Mouse (Mus musculus): ENCODE results near the gene Ceacam10. TPM values are rescaled to one million over a fixed set of nuclear protein-coding genes. Genes with fewer than 3 reads are reported as not detected.

Gene Ceacam10
- polyA plus RNA-seq, 1 experiment from 2014 or later = not detected

DNA sequence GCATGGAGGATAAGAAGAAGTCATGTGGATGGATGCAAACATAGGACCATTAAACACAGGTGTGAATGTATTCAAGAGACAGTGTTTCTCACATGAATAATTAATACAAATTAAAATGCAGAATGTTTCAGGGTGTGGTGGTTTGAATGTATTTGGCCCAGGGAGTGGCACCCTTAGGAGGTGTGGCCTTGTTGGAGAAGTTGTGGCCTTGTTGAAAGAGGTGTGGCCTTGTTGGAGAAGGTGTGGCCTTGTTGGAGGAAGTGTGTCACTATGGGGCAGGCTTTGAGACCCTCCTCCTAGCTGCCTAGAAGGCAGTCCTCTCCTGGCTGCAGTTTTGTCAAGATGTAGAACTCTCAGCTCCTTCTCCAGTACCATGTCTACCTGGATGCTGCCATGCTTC, 5.6 kb upstream of the Ceacam10 start:
- H3K9me3 ChIP-seq (ENCODE audit: control insufficient read depth, low read length) = no peaks in the 10 kb centered on the region
- DNase-seq (ENCODE audit: low spot score) (no peak), ATAC-seq (ENCODE audit: low FRiP score) (no peak)
- H3K4me3 ChIP-seq (ENCODE audit: low read depth, low read length) = no peak overlapping the region
- H3K36me3 ChIP-seq (ENCODE audit: control insufficient read depth, insufficient read depth, low read length) = no peaks in the 10 kb centered on the region
- no peak overlapping the region for H3K9ac ChIP-seq (ENCODE audit: low read depth, low read length)
- H3K27ac ChIP-seq (ENCODE audit: low read depth, low read length) = no peak overlapping the region
- H3K4me2 ChIP-seq (replicated peaks; ENCODE audit: low read depth, low read length) = no peak overlapping the region
- no peaks in the 10 kb centered on the region for H3K27me3 ChIP-seq (ENCODE audit: control insufficient read depth, insufficient read depth, low read length)
- H3K4me1 ChIP-seq (replicated peaks; ENCODE audit: control insufficient read depth, insufficient read depth, low read length) = no peaks in the 10 kb centered on the region

DNA sequence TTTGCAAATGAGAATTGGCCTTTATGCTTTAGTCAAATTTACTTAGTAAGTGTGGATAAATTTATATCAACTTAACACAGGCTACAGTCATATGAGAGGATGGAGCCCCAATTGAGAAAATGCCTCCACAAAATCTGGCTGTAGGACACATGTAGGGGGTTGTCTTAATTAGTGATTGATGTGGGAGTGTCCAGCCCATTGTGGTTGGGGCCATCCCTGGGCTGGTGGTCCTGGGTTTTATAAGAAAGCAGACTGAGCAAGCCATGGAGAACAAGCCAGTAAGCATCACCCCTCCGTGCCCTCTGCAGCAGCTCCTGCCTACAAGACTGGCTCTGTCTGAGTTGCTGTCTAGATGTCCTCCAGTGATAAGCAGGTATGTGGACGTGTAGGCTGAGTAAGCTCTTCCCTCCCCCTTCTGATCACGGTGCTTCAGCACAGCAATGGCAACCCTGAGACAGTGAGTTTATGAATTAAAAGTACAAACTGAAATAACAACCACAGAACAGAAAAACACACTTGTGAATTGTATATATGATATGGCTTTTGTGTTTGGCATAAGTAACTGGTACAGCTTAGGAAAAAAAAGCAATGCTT, 3.0 kb upstream of the Ceacam10 start:
- H3K27me3 ChIP-seq (ENCODE audit: control insufficient read depth, insufficient read depth, low read length) = no peaks in the 10 kb centered on the region
- no peak overlapping the region for H3K27ac ChIP-seq (ENCODE audit: low read depth, low read length)
- H3K4me2 ChIP-seq (replicated peaks; ENCODE audit: low read depth, low read length) = no peak overlapping the region
- H3K4me3 ChIP-seq (ENCODE audit: low read depth, low read length) = no peak overlapping the region
- no peak overlapping the region for H3K9ac ChIP-seq (ENCODE audit: low read depth, low read length)
- no peaks in the 10 kb centered on the region for H3K36me3 ChIP-seq (ENCODE audit: control insufficient read depth, insufficient read depth, low read length)
- DNase-seq (ENCODE audit: low spot score) = no peak
- 52% methylated on average over 3 of the region's 3 CpGs for WGBS
- H3K4me1 ChIP-seq (replicated peaks; ENCODE audit: control insufficient read depth, insufficient read depth, low read length) = no peaks in the 10 kb centered on the region
- no peak for ATAC-seq (ENCODE audit: low FRiP score)
- no peaks in the 10 kb centered on the region for H3K9me3 ChIP-seq (ENCODE audit: control insufficient read depth, low read length)

DNA sequence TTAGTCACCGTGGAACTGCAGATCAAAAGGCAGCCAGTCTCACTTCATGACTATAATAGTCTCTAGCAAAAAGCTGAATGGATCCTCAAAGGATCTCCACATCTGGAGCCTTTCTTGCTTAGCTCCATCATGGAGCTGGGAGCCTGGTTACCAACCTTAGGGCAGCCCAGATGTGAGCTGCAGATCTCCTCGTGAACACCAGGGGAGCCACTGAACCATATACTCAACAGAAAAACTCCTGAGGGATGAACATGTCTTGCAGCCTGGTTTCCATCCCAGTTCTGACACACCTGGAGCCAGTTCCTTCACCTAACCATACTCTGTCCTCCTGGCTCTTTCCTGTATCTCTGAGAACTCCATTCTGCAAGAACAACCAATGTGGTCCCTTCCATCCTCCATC, 861 bp upstream of the Ceacam10 start:
- Histone ChIP-seq H3K4me3 (ENCODE audit: low read depth, low read length) (no peak overlapping the region), H3K9ac (ENCODE audit: low read depth, low read length) (no peak overlapping the region), H3K9me3 (ENCODE audit: control insufficient read depth, low read length) (no peaks in the 10 kb centered on the region), H3K4me2 (replicated peaks; ENCODE audit: low read depth, low read length) (no peak overlapping the region), H3K36me3 (ENCODE audit: control insufficient read depth, insufficient read depth, low read length) (no peaks in the 10 kb centered on the region), H3K27ac (ENCODE audit: low read depth, low read length) (no peak overlapping the region), H3K27me3 (ENCODE audit: control insufficient read depth, insufficient read depth, low read length) (no peaks in the 10 kb centered on the region), H3K4me1 (replicated peaks; ENCODE audit: control insufficient read depth, insufficient read depth, low read length) (no peaks in the 10 kb centered on the region)
- DNase-seq (ENCODE audit: low spot score) (no peak), ATAC-seq (ENCODE audit: low FRiP score) (no peak)
- WGBS = 75% methylated on average over 2 of the region's 2 CpGs

DNA sequence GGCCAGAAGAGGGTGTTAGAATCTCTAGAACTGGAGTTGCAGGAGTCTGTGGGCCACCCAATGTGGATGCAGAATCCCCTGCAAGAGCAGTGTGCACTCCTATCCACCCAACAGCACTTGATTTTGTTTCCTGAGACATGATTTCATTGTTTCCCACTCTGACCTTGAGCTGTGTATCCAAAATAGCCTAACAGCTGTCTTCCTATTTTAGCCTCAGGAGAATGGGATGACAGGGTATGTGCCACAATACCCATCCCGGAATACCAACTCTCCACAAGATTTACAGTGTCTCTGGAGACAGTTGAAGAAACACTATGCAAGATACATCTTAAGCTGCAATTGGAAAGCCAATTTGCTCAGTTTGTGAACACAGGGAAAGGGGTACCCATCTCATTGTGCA, 20.9 kb downstream of the Ceacam10 start:
- Histone ChIP-seq H3K4me1 (replicated peaks; ENCODE audit: control insufficient read depth, insufficient read depth, low read length) (no peaks in the 10 kb centered on the region), H3K9me3 (ENCODE audit: control insufficient read depth, low read length) (no peaks in the 10 kb centered on the region), H3K27me3 (ENCODE audit: control insufficient read depth, insufficient read depth, low read length) (no peaks in the 10 kb centered on the region), H3K9ac (ENCODE audit: low read depth, low read length) (no peak overlapping the region), H3K36me3 (ENCODE audit: control insufficient read depth, insufficient read depth, low read length) (no peaks in the 10 kb centered on the region), H3K4me2 (replicated peaks; ENCODE audit: low read depth, low read length) (no peak overlapping the region), H3K27ac (ENCODE audit: low read depth, low read length) (no peak overlapping the region), H3K4me3 (ENCODE audit: low read depth, low read length) (no peak overlapping the region)
- 88% methylated on average over 1 of the region's 1 CpGs for WGBS
- DNase-seq (ENCODE audit: low spot score) = no peak
- ATAC-seq (ENCODE audit: low FRiP score) = no peak

DNA sequence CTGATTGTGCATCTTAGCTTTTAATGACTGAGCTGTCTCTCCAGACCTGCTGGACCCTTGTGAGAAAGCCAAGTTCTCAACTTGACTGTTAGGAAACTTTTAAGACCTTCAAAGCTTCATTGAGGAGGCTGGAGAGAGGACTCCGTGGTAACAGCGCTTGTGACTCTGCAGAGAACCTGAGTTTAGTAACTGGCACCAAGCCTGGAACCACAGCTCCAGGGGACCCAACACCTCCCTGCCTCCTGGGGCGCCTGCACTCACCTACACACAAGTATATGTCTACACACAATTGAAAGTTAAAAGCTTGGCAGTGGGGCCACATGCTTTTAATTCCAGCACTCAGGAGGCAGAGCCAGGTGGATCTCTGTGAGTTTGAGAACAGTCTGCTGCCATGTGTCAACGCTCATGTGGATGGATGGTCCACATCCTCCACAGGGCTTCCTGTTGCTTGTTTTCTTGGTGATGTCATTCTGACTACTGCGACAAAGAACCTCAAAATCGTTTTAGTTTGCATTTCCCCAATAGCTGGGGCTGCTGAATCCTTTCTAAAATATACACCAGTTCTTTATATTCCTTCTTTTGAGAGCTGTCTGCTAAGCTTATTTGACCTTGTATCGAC, 25.3 kb downstream of the Ceacam10 start:
- Histone ChIP-seq H3K4me3 (ENCODE audit: low read depth, low read length) (no peak overlapping the region), H3K9ac (ENCODE audit: low read depth, low read length) (no peak overlapping the region), H3K36me3 (ENCODE audit: control insufficient read depth, insufficient read depth, low read length) (no peaks in the 10 kb centered on the region), H3K9me3 (ENCODE audit: control insufficient read depth, low read length) (no peaks in the 10 kb centered on the region), H3K4me2 (replicated peaks; ENCODE audit: low read depth, low read length) (no peak overlapping the region), H3K27ac (ENCODE audit: low read depth, low read length) (no peak overlapping the region), H3K27me3 (ENCODE audit: control insufficient read depth, insufficient read depth, low read length) (no peaks in the 10 kb centered on the region), H3K4me1 (replicated peaks; ENCODE audit: control insufficient read depth, insufficient read depth, low read length) (no peaks in the 10 kb centered on the region)
- DNase-seq (ENCODE audit: low spot score) (no peak), ATAC-seq (ENCODE audit: low FRiP score) (no peak)
- 74% methylated on average over 7 of the region's 7 CpGs for WGBS

DNA sequence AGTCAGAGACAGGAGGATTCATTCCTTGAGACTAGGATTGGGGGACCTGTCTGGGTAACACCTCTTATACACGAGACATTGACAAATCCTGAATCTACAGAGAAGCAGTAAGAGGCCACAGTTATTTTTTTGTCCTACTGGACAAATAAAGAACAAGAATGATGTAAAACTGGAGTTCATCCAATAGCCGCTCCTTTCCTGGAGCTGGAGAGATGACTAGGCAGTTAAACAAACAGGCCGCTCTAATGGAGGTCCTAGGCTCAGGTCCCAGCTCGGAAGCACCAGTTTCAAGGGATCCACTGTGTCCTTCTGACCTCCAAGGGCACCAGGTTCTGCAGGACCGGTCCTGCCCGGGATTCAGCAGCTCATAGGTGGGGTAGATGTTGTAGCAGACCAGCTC, 27.8 kb downstream of the Ceacam10 start:
- H3K36me3 ChIP-seq (ENCODE audit: control insufficient read depth, insufficient read depth, low read length) = no peaks in the 10 kb centered on the region
- H3K9ac ChIP-seq (ENCODE audit: low read depth, low read length) = no peak overlapping the region
- H3K9me3 ChIP-seq (ENCODE audit: control insufficient read depth, low read length) = no peaks in the 10 kb centered on the region
- H3K27ac ChIP-seq (ENCODE audit: low read depth, low read length) = no peak overlapping the region
- no peak for DNase-seq (ENCODE audit: low spot score)
- 71% methylated on average over 6 of the region's 6 CpGs for whole genome bisulfite sequencing
- no peak overlapping the region for H3K4me2 ChIP-seq (replicated peaks; ENCODE audit: low read depth, low read length)
- no peak for ATAC-seq (ENCODE audit: low FRiP score)
- no peaks in the 10 kb centered on the region for H3K27me3 ChIP-seq (ENCODE audit: control insufficient read depth, insufficient read depth, low read length)
- no peak overlapping the region for H3K4me3 ChIP-seq (ENCODE audit: low read depth, low read length)
- H3K4me1 ChIP-seq (replicated peaks; ENCODE audit: control insufficient read depth, insufficient read depth, low read length) = no peaks in the 10 kb centered on the region

DNA sequence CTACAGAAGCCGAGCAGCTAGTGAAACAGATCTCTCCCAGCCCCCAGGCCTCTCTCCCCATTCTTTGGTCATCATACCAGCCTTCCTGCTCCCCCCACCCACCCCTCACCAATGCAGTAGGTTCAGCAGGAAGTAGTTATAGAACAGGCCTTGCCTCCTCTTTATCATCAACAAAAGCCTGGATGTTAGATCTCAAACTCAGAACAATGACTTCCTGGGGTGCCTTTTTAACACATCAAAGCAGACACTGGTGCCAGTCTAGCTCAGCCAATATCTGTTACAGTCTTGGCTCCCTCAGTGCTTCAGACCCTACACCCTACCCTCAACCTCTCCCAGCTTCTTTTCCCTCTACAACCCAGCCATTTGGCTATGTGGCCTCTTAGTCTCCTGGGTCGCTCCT, 32.0 kb downstream of the Ceacam10 start:
- no peaks in the 10 kb centered on the region for H3K9me3 ChIP-seq (ENCODE audit: control insufficient read depth, low read length)
- WGBS = 28% methylated on average over 2 of the region's 2 CpGs
- DNase-seq (ENCODE audit: low spot score) (no peak), ATAC-seq (ENCODE audit: low FRiP score) (no peak)
- no peaks in the 10 kb centered on the region for H3K36me3 ChIP-seq (ENCODE audit: control insufficient read depth, insufficient read depth, low read length)
- H3K4me1 ChIP-seq (replicated peaks; ENCODE audit: control insufficient read depth, insufficient read depth, low read length) = no peaks in the 10 kb centered on the region
- no peak overlapping the region for H3K27ac ChIP-seq (ENCODE audit: low read depth, low read length)
- H3K9ac ChIP-seq (ENCODE audit: low read depth, low read length) = no peak overlapping the region
- no peak overlapping the region for H3K4me3 ChIP-seq (ENCODE audit: low read depth, low read length)
- no peak overlapping the region for H3K4me2 ChIP-seq (replicated peaks; ENCODE audit: low read depth, low read length)
- no peaks in the 10 kb centered on the region for H3K27me3 ChIP-seq (ENCODE audit: control insufficient read depth, insufficient read depth, low read length)

DNA sequence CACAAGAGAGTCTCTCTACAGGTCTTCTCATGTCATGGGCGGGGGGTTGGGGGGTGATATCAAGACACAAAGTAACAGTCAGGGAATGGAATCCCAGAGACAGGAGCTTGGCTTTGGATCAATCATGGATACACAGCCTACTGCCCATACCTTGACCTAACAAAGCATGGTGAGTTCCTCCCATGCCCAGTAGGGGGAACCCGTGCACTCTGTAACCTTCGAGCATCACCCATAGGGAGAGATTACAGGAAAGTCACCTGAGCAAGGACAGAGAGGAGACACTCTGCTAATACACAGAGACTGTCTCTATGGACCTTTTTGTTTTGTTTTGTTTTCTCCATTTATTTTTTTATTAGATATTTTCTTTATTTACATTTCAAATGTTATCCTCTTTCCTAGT, 40.5 kb downstream of the Ceacam10 start:
- Histone ChIP-seq H3K4me1 (replicated peaks; ENCODE audit: control insufficient read depth, insufficient read depth, low read length) (no peaks in the 10 kb centered on the region), H3K27ac (ENCODE audit: low read depth, low read length) (no peak overlapping the region), H3K4me3 (ENCODE audit: low read depth, low read length) (no peak overlapping the region), H3K4me2 (replicated peaks; ENCODE audit: low read depth, low read length) (no peak overlapping the region), H3K36me3 (ENCODE audit: control insufficient read depth, insufficient read depth, low read length) (no peaks in the 10 kb centered on the region), H3K9me3 (ENCODE audit: control insufficient read depth, low read length) (no peaks in the 10 kb centered on the region), H3K9ac (ENCODE audit: low read depth, low read length) (no peak overlapping the region), H3K27me3 (ENCODE audit: control insufficient read depth, insufficient read depth, low read length) (no peaks in the 10 kb centered on the region)
- DNase-seq (ENCODE audit: low spot score) (peak; percentile 85), ATAC-seq (ENCODE audit: low FRiP score) (peak; percentile 53; the same call in 1 of the 2 replicates)
- 3% methylated on average over 3 of the region's 3 CpGs for WGBS

DNA sequence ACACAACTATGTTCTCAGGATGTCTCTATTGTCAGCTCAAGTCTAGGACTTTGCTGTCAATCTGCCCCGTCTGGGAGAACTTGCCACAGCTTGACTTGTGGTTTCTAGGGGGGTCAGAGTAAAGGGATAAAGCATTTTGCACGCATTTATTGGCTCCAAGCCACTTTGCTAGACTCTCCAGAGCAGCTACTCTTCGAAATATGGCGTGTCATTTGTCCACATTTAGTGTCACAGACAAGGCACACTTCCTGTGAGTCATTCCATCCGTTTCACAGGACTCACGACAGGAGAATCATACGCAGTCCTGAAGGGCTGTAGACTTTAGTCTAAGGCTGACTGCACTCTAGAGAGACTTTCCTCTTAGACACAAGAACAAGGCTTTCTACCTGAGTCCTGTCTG, 47.4 kb downstream of the Ceacam10 start:
- H3K36me3 ChIP-seq (ENCODE audit: control insufficient read depth, insufficient read depth, low read length) = no peaks in the 10 kb centered on the region
- no peak overlapping the region for H3K4me3 ChIP-seq (ENCODE audit: low read depth, low read length)
- H3K27ac ChIP-seq (ENCODE audit: low read depth, low read length) = no peak overlapping the region
- H3K27me3 ChIP-seq (ENCODE audit: control insufficient read depth, insufficient read depth, low read length) = no peaks in the 10 kb centered on the region
- H3K9ac ChIP-seq (ENCODE audit: low read depth, low read length) = no peak overlapping the region
- ATAC-seq (ENCODE audit: low FRiP score) (no peak), DNase-seq (ENCODE audit: low spot score) (no peak)
- no peak overlapping the region for H3K4me2 ChIP-seq (replicated peaks; ENCODE audit: low read depth, low read length)
- no peaks in the 10 kb centered on the region for H3K9me3 ChIP-seq (ENCODE audit: control insufficient read depth, low read length)
- 79% methylated on average over 7 of the region's 7 CpGs for WGBS
- H3K4me1 ChIP-seq (replicated peaks; ENCODE audit: control insufficient read depth, insufficient read depth, low read length) = no peaks in the 10 kb centered on the region
